Mouse (Mus musculus) liver, embryonic 14.5 days (tissue): Measurements from ENCODE around the gene Gm13199.

Experiments used
- CTCF ChIP-seq: IDR thresholded peaks from 2 replicates; pipeline ENCODE4 v1.5.1; 2016; ENCODE audit warnings: antibody characterized with exemption, low read depth, control low read depth
- EP300 ChIP-seq: IDR thresholded peaks from 2 replicates; pipeline ENCODE4 v1.6.1; 2016; ENCODE audit warnings: antibody characterized with exemption, low read depth

DNA sequence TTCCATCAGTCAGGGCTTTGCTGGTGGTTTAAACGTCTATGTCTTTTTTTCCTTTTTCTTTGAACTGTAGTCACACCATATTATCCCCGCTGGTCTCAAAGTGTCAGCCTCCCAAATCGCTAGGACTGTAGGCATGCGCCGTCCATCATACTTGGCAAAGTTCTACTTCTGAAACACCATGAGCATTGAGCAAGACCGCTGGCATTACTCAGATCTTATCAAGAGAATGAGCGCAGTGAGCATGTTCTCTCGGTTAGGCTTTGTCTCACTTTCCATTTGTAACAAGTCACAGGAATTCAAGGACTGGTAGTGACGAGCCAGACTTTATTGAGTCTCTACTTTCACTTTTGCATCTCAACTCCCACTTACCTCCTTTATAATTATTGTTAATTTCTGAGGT lies 11.6 kb downstream of the Gm13199 start:
- TF ChIP-seq CTCF: no peak
- no peak for TF ChIP-seq EP300
